Mouse (Mus musculus) MEL (cell line): ENCODE results near the gene St6gal1. TPM values are rescaled to one million over a fixed set of nuclear protein-coding genes. Genes with fewer than 3 reads are reported as not detected.

Experiments
- DNase-seq: peaks from one replicate; pipeline ENCODE4 v3.0.0; 2011; ENCODE audit warnings: low read depth, low spot score
- H3K27ac ChIP-seq: 2 replicates; pipeline ENCODE4 v1.5.1; 2012; ENCODE audit warnings: low read depth, mild to moderate bottlenecking, control low read depth, low read length, moderate library complexity; ENCODE audit not compliant: control insufficient read depth
- H3K27me3 ChIP-seq, 2 experiments: fragments of 150-350 bp in 1 of 2; sonication (generic) in 1 of 2; 2 replicates each; pipeline ENCODE4 v1.6.1; 2012; ENCODE audit warnings: low read length in 2 of 2, mild to moderate bottlenecking in 2 of 2, improper control_type of control experiment in 1 of 2, moderate library complexity in 1 of 2; ENCODE audit not compliant: insufficient read depth in 2 of 2, control insufficient read depth in 1 of 2
- H3K36me3 ChIP-seq, 2 experiments: 2 replicates each; pipeline ENCODE4 v1.6.1; 2012 to 2014; ENCODE audit warnings: low read length in 2 of 2, improper control_type of control experiment in 1 of 2, inconsistent platforms in 1 of 2, mild to moderate bottlenecking in 1 of 2; ENCODE audit not compliant: insufficient read depth in 2 of 2, control insufficient read depth in 1 of 2
- H3K4me1 ChIP-seq, 2 experiments: fragments of 150-350 bp in 1 of 2; sonication (generic) in 1 of 2; 2 replicates each; pipeline ENCODE4 v1.6.1; 2012; ENCODE audit warnings: low read length in 2 of 2, improper control_type of control experiment in 1 of 2, mild to moderate bottlenecking in 1 of 2; ENCODE audit not compliant: insufficient read depth in 2 of 2, control insufficient read depth in 1 of 2
- H3K4me3 ChIP-seq, 2 experiments: fragments of 150-350 bp in 1 of 2; sonication (generic) in 1 of 2; 2 replicates each; pipeline ENCODE4 v1.5.1; 2012; ENCODE audit warnings: low read depth in 2 of 2, low read length in 2 of 2, mild to moderate bottlenecking in 2 of 2, moderate library complexity in 2 of 2, control low read depth in 1 of 2, improper control_type of control experiment in 1 of 2; ENCODE audit not compliant: control insufficient read depth in 1 of 2, insufficient read depth in 1 of 2
- H3K79me2 ChIP-seq: 2 replicates; pipeline ENCODE4 v1.6.1; 2012; ENCODE audit warnings: mild to moderate bottlenecking, low read length, moderate library complexity; ENCODE audit not compliant: control insufficient read depth, poor library complexity, insufficient read depth
- H3K9ac ChIP-seq: 2 replicates; pipeline ENCODE4 v1.6.1; 2012; ENCODE audit warnings: low read depth, mild to moderate bottlenecking, control low read depth, low read length, moderate library complexity; ENCODE audit not compliant: control insufficient read depth, poor library complexity, severe bottlenecking
- H3K9me3 ChIP-seq: fragments of 150-350 bp; sonication (generic); replicated peaks from 2 replicates; pipeline ENCODE4 v1.6.1; 2012; ENCODE audit warnings: mild to moderate bottlenecking, low read length, improper control_type of control experiment, moderate library complexity; ENCODE audit not compliant: insufficient read depth
- CHD1 ChIP-seq: IDR thresholded peaks from 2 replicates; pipeline ENCODE4 v1.6.1; 2012; ENCODE audit warnings: low read depth, mild to moderate bottlenecking, inconsistent platforms, low read length, improper control_type of control experiment
- CHD2 ChIP-seq: IDR thresholded peaks from 2 replicates; pipeline ENCODE4 v1.6.1; 2011; ENCODE audit warnings: low read length, improper control_type of control experiment
- CTCF ChIP-seq, 3 experiments: IDR thresholded peaks in 2 of 3; conservative IDR thresholded peaks in 1 of 3; 2 replicates each; pipeline ENCODE4 v1.5.1; 2011 to 2012; ENCODE audit warnings: low read length in 3 of 3, low read depth in 2 of 3, mild to moderate bottlenecking in 2 of 3, improper control_type of control experiment in 1 of 3, inconsistent platforms in 1 of 3, mixed read lengths in 1 of 3, moderate library complexity in 1 of 3; ENCODE audit not compliant: control insufficient read depth in 1 of 3, insufficient read depth in 1 of 3, poor library complexity in 1 of 3, severe bottlenecking in 1 of 3
- E2F4 ChIP-seq: IDR thresholded peaks from 2 replicates; pipeline ENCODE4 v1.6.1; 2011; ENCODE audit warnings: low read depth, low read length, improper control_type of control experiment, borderline replicate concordance
- ELF1 ChIP-seq: IDR thresholded peaks from 2 replicates; pipeline ENCODE4 v1.6.1; 2014; ENCODE audit warnings: low read depth, mild to moderate bottlenecking, inconsistent platforms, low read length, improper control_type of control experiment, moderate library complexity
- EP300 ChIP-seq, 2 experiments: IDR thresholded peaks; 2 replicates each; pipeline ENCODE4 v1.6.1; 2011; ENCODE audit warnings: improper control_type of control experiment in 2 of 2, low read length in 2 of 2, low read depth in 1 of 2, mild to moderate bottlenecking in 1 of 2
- ETS1 ChIP-seq: IDR thresholded peaks from 2 replicates; pipeline ENCODE4 v1.6.1; 2012; ENCODE audit warnings: low read depth, mild to moderate bottlenecking, inconsistent platforms, low read length, improper control_type of control experiment, moderate library complexity
- GABPA ChIP-seq: IDR thresholded peaks from 2 replicates; pipeline ENCODE4 v1.6.1; 2012; ENCODE audit warnings: low read depth, mild to moderate bottlenecking, inconsistent platforms, low read length, improper control_type of control experiment, moderate library complexity
- HCFC1 ChIP-seq: IDR thresholded peaks from 2 replicates; pipeline ENCODE4 v1.6.1; 2012; ENCODE audit warnings: low read depth, mild to moderate bottlenecking, inconsistent platforms, low read length, improper control_type of control experiment, moderate library complexity
- JUND ChIP-seq: IDR thresholded peaks from 2 replicates; pipeline ENCODE4 v1.6.1; 2011; ENCODE audit warnings: low read depth, mild to moderate bottlenecking, improper control_type of control experiment, low read length
- KAT2A ChIP-seq: conservative IDR thresholded peaks from 2 replicates; pipeline ENCODE4 v1.6.1; 2012; ENCODE audit warnings: low read depth, low read length, improper control_type of control experiment, inconsistent platforms
- MAFK ChIP-seq: IDR thresholded peaks from 2 replicates; pipeline ENCODE4 v1.6.1; 2011; ENCODE audit warnings: low read depth, mild to moderate bottlenecking, low read length, improper control_type of control experiment, borderline replicate concordance
- MEF2A ChIP-seq: IDR thresholded peaks from 2 replicates; pipeline ENCODE4 v1.6.1; 2014; ENCODE audit warnings: low read depth, mild to moderate bottlenecking, inconsistent platforms, low read length, improper control_type of control experiment; ENCODE audit not compliant: poor library complexity, insufficient replicate concordance, severe bottlenecking; ENCODE audit errors: extremely low read depth
- MXI1 ChIP-seq: IDR thresholded peaks from 2 replicates; pipeline ENCODE4 v1.6.1; 2011; ENCODE audit warnings: mild to moderate bottlenecking, low read depth, low read length, improper control_type of control experiment
- MYB ChIP-seq: IDR thresholded peaks from 2 replicates; pipeline ENCODE4 v1.6.1; 2011; ENCODE audit warnings: mild to moderate bottlenecking, low read depth, low read length, improper control_type of control experiment
- MYC ChIP-seq: IDR thresholded peaks from 2 replicates; pipeline ENCODE4 v1.6.1; 2011; ENCODE audit warnings: low read depth, mild to moderate bottlenecking, low read length, improper control_type of control experiment, moderate library complexity
- NELFE ChIP-seq: IDR thresholded peaks from 2 replicates; pipeline ENCODE4 v1.6.1; 2011; ENCODE audit warnings: low read depth, low read length, improper control_type of control experiment
- NRF1 ChIP-seq: IDR thresholded peaks from 2 replicates; pipeline ENCODE4 v1.6.1; 2014; ENCODE audit warnings: low read depth, mild to moderate bottlenecking, inconsistent platforms, low read length, improper control_type of control experiment, moderate library complexity; ENCODE audit not compliant: poor library complexity, insufficient read depth, severe bottlenecking
- POLR2AphosphoS2 ChIP-seq: IDR thresholded peaks from 2 replicates; pipeline ENCODE4 v1.6.1; 2011; ENCODE audit warnings: low read length, improper control_type of control experiment
- POLR2AphosphoS5 ChIP-seq: IDR thresholded peaks from 2 replicates; pipeline ENCODE4 v1.6.1; 2012; ENCODE audit warnings: low read depth, borderline replicate concordance, mild to moderate bottlenecking, inconsistent platforms, low read length, moderate library complexity, mixed read lengths
- SMC3 ChIP-seq: IDR thresholded peaks from 2 replicates; pipeline ENCODE4 v1.6.1; 2011; ENCODE audit warnings: low read depth, low read length, improper control_type of control experiment
- TAL1 ChIP-seq: IDR thresholded peaks from 2 replicates; pipeline ENCODE4 v1.6.1; 2012; ENCODE audit warnings: mild to moderate bottlenecking, inconsistent platforms, low read length, moderate library complexity, mixed read lengths
- TBP ChIP-seq: IDR thresholded peaks from 2 replicates; pipeline ENCODE4 v1.8.0; 2011; ENCODE audit warnings: low read depth, low read length, improper control_type of control experiment
- TCF12 ChIP-seq: IDR thresholded peaks from 2 replicates; pipeline ENCODE4 v1.6.1; 2014; ENCODE audit warnings: low read depth, mild to moderate bottlenecking, inconsistent platforms, low read length, improper control_type of control experiment, moderate library complexity
- UBTF ChIP-seq: IDR thresholded peaks from 2 replicates; pipeline ENCODE4 v1.6.1; 2012; ENCODE audit warnings: low read depth, mild to moderate bottlenecking, inconsistent platforms, low read length, improper control_type of control experiment, moderate library complexity, borderline replicate concordance; ENCODE audit not compliant: insufficient read depth
- USF1 ChIP-seq: IDR thresholded peaks from 2 replicates; pipeline ENCODE4 v1.6.1; 2014; ENCODE audit warnings: low read depth, mild to moderate bottlenecking, inconsistent platforms, low read length, improper control_type of control experiment, moderate library complexity
- ZC3H11A ChIP-seq: IDR thresholded peaks from 2 replicates; pipeline ENCODE4 v1.6.1; 2012; ENCODE audit warnings: low read depth, mild to moderate bottlenecking, inconsistent platforms, low read length, improper control_type of control experiment
- ZMIZ1 ChIP-seq: IDR thresholded peaks from 2 replicates; pipeline ENCODE4 v1.6.1; 2012; ENCODE audit warnings: low read depth, mild to moderate bottlenecking, inconsistent platforms, low read length, improper control_type of control experiment, moderate library complexity
- ZNF384 ChIP-seq: IDR thresholded peaks from 2 replicates; pipeline ENCODE4 v1.6.1; 2012; ENCODE audit warnings: low read depth, mild to moderate bottlenecking, inconsistent platforms, low read length, improper control_type of control experiment
- polyA plus RNA-seq, 2 experiments: library from polyadenylated mRNA; stranded (reverse) in 1 of 2; unstranded in 1 of 2; fragments of >175 nt in 1 of 2; fragments of >200 nt in 1 of 2; gene quantifications; 2 replicates each; pipeline versions ENCODE4 v1.2.1 to v1.2.4; 2012; ENCODE audit warnings: low replicate concordance in 2 of 2, low read depth in 1 of 2; ENCODE audit not compliant: insufficient read length in 2 of 2, insufficient read depth in 1 of 2, missing spikeins in 1 of 2
- total RNA-seq: library from RNA; depleted of rRNA; stranded (reverse); fragments of 300-350 nt; gene quantifications from 2 replicates; pipeline ENCODE4 v1.2.3, GENCODE M21; 2012

The St6gal1 gene
- total and polyA plus RNA-seq, 3 experiments, result not detected

DNA sequence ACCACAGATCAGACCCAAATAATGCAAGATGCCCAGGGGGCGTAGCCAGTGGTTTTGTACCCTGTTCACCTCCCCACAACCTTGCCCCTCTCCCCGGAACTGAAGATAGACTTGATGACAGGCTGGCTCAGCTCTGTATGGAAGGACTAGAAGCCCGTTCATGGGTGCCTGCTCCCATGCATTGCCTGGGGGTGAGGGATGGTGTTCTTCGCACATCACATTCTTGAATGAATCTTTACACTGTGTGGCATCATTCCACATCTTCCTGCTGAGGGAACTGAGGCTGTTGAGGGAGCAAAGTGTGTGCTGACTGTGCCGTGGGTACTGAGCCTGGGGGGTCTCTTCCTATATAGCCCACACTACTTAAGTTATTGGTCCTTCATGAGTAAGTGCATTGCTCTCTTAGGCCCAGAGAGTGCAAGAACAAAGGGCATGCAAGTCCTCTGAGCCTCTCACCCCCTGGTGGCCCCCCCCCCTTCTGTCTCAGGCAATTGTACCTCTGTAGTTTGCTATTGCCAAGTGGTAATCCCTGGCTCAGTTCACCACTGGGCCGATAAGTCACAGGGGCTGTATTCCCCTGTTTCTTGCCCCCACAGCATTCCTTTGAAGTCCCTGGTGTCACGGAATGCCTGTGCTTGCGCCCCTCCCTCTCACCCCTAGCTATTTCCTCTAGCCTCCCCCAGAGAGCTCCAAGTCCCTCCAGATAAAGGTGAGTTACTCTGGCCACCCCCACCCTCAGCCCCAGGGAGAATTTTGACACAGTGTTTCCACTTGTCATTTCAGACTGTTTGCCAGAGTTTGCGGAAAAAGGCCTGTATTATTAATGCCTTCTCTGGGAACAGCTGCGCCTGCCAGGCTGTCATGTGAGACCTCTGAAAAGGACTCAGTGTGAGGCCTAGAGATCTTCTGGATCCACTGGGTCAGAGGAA is 45.7 kb downstream of the St6gal1 start:
- no peak overlapping the region for H3K9ac ChIP-seq
- no peaks in the 10 kb centered on the region for H3K4me1 ChIP-seq
- no peak for DNase-seq
- H3K4me3 ChIP-seq, result no peak overlapping the region
- H3K27ac ChIP-seq, result no peak overlapping the region
- H3K79me2 ChIP-seq, result no peaks in the 10 kb centered on the region
- no peaks in the 10 kb centered on the region for H3K36me3 ChIP-seq
- H3K27me3 ChIP-seq, result no peaks in the 10 kb centered on the region
- H3K9me3 ChIP-seq, result no peaks in the 10 kb centered on the region
- TF ChIP-seq MYB (no peak), ZC3H11A (no peak), CTCF (IDR thresholded peaks at IDR 0.05 in 2 of 3, conservative IDR thresholded peaks at IDR 0.05 in 1 of 3; ENCODE audit: control insufficient read depth in 1 of 3, insufficient read depth in 1 of 3, low read depth in 2 of 3, low read length in 3 of 3, poor library complexity in 1 of 3, severe bottlenecking in 1 of 3) (no peak), UBTF (no peak), POLR2AphosphoS2 (no peak), ZMIZ1 (no peak), JUND (no peak), CHD1 (no peak), NRF1 (no peak), MYC (no peak), E2F4 (no peak), TAL1 (no peak), ELF1 (no peak), EP300 (IDR thresholded peaks at IDR 0.05; ENCODE audit: low read depth in 1 of 2, low read length in 2 of 2) (no peak), KAT2A (no peak), ETS1 (no peak), SMC3 (no peak)
- TF ChIP-seq, all 39 proteins: peak for 0

DNA sequence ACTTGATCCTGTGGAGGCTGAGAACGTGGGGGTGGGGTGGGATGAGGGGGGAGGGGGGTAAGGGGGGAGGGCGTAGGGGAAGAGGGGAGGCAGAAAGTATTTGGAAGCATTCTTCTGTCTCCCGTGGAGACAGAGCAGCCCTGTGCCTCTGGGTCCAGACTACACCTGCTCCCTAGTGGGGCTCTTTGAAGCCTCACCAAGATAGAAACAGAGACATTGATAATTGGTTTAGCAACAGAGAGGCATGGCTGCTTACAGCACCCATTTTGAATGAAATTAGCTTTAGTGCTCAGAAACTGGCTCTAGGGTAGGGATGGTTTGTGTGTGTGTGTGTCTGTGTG is 46.3 kb downstream of the St6gal1 start:
- no peaks in the 10 kb centered on the region for H3K36me3 ChIP-seq
- no peaks in the 10 kb centered on the region for H3K4me1 ChIP-seq
- no peak overlapping the region for H3K4me3 ChIP-seq
- no peak for DNase-seq
- H3K9me3 ChIP-seq, result no peaks in the 10 kb centered on the region
- H3K27me3 ChIP-seq, result no peaks in the 10 kb centered on the region
- no peak overlapping the region for H3K27ac ChIP-seq
- no peaks in the 10 kb centered on the region for H3K79me2 ChIP-seq
- no peak overlapping the region for H3K9ac ChIP-seq
- no peak for TF ChIP-seq MAFK
- TF ChIP-seq GABPA, result no peak
- TF ChIP-seq MXI1, result no peak
- TF ChIP-seq ZNF384, result no peak
- no peak for TF ChIP-seq NELFE
- no peak for TF ChIP-seq POLR2AphosphoS5
- no peak for TF ChIP-seq TBP
- no peak for TF ChIP-seq MEF2A
- no peak for TF ChIP-seq HCFC1
- no peak for TF ChIP-seq USF1
- TF ChIP-seq SMC3, result no peak
- no peak for TF ChIP-seq TCF12
- no peak for TF ChIP-seq CTCF (IDR thresholded peaks at IDR 0.05 in 2 of 3, conservative IDR thresholded peaks at IDR 0.05 in 1 of 3; ENCODE audit: control insufficient read depth in 1 of 3, insufficient read depth in 1 of 3, low read depth in 2 of 3, low read length in 3 of 3, poor library complexity in 1 of 3, severe bottlenecking in 1 of 3)
- no peak for TF ChIP-seq ETS1
- no peak for TF ChIP-seq E2F4
- no peak for TF ChIP-seq CHD2
- no peak for TF ChIP-seq ZC3H11A
- TF ChIP-seq, all 39 proteins: peak for 0
